Mouse (Mus musculus): Measurements from ENCODE around the gene Fam168a. TPM values are rescaled to one million over a fixed set of nuclear protein-coding genes. Genes with fewer than 3 reads are reported as not detected.

Gene Fam168a
- polyA plus RNA-seq, 1 experiment from 2014 or later: 45.2 TPM

DNA sequence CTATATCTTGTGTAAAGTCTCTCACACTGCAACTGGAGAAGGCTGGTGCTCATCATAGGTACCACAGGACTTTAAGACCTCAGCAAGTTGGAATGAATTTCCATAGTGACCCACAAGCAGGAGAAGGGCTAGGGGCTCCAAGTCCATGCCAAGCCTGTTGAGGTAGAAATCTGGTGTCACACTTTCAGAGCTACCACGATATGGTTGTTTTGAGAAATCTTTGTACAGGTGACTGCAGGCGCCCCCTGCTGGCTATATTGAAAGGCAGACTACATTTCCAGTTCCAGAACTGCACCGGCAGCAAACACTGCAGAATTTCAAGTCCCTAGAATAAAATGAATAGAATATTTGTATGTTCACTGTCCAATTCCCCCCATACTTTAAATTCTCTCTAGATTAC lies 160.2 kb downstream of the Fam168a start:
- no peak overlapping the region for H3K4me2 ChIP-seq (ENCODE audit: low read depth)
- H3K27ac ChIP-seq (ENCODE audit: low read depth, low read length): no peak overlapping the region
- H3K4me1 ChIP-seq (ENCODE audit: control insufficient read depth, insufficient read depth, low read length): peaks cover 8% of the 10 kb centered on the region
- H3K9ac ChIP-seq (ENCODE audit: low read length): no peak overlapping the region
- no peak for ATAC-seq (ENCODE audit: insufficient read depth, low FRiP score, low TSS enrichment)
- 17% methylated on average over 3 of the region's 3 CpGs for WGBS
- H3K36me3 ChIP-seq (ENCODE audit: control insufficient read depth, insufficient read depth, low read length): no peaks in the 10 kb centered on the region
- no peak overlapping the region for H3K4me3 ChIP-seq (ENCODE audit: low read depth, low read length)
- H3K27me3 ChIP-seq (ENCODE audit: control insufficient read depth, insufficient read depth, low read length): no peaks in the 10 kb centered on the region
- H3K9me3 ChIP-seq (ENCODE audit: control insufficient read depth, low read length): no peaks in the 10 kb centered on the region
- peak; percentile 62 for DNase-seq (ENCODE audit: low spot score)

DNA sequence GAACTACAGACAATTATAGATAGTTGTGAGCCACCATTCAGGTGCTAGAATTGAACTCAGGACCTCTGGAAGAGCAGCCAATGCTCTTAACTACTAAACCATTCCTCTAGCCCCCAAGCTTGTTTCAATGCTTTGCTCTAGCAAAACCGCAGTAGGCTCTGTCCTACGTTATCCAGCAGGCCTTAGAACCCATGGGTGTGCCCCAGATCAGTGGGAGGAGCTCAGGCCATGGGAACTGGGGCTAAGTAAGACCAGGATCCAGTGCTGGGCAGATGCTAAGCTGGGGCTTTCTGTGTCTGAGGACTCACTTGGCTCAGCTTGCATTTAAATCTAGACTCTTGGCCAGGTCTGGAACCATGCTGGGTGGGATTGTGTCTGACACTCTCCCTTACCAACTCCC lies 161.1 kb downstream of the Fam168a start:
- ATAC-seq (ENCODE audit: insufficient read depth, low FRiP score, low TSS enrichment): no peak
- WGBS: 52% methylated on average over 2 of the region's 2 CpGs
- H3K27ac ChIP-seq (ENCODE audit: low read depth, low read length): no peak overlapping the region
- DNase-seq (ENCODE audit: low spot score): no peak
- H3K4me1 ChIP-seq (ENCODE audit: control insufficient read depth, insufficient read depth, low read length): peaks cover 2% of the 10 kb centered on the region; the same call in 1 of the 2 replicates
- H3K9me3 ChIP-seq (ENCODE audit: control insufficient read depth, low read length): no peaks in the 10 kb centered on the region
- peaks cover under 1% of the 10 kb centered on the region; the same call in 1 of the 2 replicates for H3K36me3 ChIP-seq (ENCODE audit: control insufficient read depth, insufficient read depth, low read length)
- no peak overlapping the region for H3K4me2 ChIP-seq (ENCODE audit: low read depth)
- H3K9ac ChIP-seq (ENCODE audit: low read length): no peak overlapping the region
- no peaks in the 10 kb centered on the region for H3K27me3 ChIP-seq (ENCODE audit: control insufficient read depth, insufficient read depth, low read length)
- H3K4me3 ChIP-seq (ENCODE audit: low read depth, low read length): no peak overlapping the region

DNA sequence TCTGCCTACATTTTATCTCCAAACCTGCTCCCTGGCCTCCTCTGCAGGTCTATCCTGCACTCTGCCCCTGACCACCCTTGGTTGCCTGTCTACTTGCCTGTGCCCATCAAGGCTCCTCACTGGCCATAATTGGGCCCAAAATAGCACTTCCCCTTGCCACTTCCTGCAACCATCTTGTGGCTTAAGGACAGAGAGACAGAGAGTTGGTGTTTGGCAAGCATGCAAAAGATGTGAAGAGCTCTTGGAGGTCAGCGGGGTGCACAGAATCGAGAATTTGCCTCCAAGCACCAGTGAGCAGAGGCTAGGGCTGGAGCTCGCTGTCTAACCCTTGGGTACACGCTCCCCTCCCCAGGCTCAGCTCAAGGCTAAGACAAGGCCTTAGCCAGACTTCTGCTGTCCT lies 162.1 kb downstream of the Fam168a start:
- H3K27ac ChIP-seq (ENCODE audit: low read depth, low read length): no peak overlapping the region
- no peak overlapping the region for H3K4me2 ChIP-seq (ENCODE audit: low read depth)
- H3K4me1 ChIP-seq (ENCODE audit: control insufficient read depth, insufficient read depth, low read length): no peaks in the 10 kb centered on the region
- ATAC-seq (ENCODE audit: insufficient read depth, low FRiP score, low TSS enrichment) (no peak), DNase-seq (ENCODE audit: low spot score) (no peak)
- 80% methylated on average over 4 of the region's 4 CpGs for WGBS
- H3K4me3 ChIP-seq (ENCODE audit: low read depth, low read length): no peak overlapping the region
- peaks cover 4% of the 10 kb centered on the region; the same call in 1 of the 2 replicates for H3K36me3 ChIP-seq (ENCODE audit: control insufficient read depth, insufficient read depth, low read length)
- H3K9me3 ChIP-seq (ENCODE audit: control insufficient read depth, low read length): no peaks in the 10 kb centered on the region
- no peak overlapping the region for H3K9ac ChIP-seq (ENCODE audit: low read length)
- no peaks in the 10 kb centered on the region for H3K27me3 ChIP-seq (ENCODE audit: control insufficient read depth, insufficient read depth, low read length)

DNA sequence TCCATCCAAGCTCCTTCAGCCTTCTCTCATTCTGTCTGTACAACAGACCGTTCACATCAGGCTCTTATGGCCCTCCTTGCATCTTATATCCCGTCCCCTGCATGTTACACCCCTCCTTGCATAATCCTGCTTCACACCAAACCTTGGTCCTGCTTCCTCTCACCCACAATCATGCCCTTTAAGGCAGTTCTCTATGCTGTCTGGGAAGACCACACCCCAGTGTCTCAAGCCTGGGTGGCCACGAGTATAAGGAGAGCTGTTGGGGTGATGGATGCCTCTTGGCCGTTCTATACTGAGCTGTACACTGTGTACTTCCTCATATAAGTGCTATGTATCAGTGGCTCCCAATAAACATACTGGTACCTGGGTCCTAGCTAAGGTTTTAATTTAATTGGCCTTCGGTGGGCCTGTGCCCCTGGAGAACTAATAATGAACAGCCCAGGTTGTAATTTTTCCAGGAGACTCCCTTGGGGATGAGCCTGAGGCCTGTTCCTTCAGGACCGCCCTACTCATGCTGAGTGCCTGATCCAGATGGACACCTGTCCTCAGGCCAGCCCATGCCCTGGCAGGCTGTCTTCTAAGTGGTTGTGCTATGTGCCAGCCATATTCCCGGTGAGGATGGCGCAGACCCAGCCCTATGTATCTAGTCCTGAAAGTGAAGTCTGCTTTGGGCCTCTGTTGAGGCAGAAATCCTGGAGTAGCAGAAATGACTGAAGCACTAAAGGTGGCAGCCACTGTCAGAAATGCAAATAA lies 163.6 kb downstream of the Fam168a start:
- DNase-seq (ENCODE audit: low spot score) (no peak), ATAC-seq (ENCODE audit: insufficient read depth, low FRiP score, low TSS enrichment) (no peak)
- H3K36me3 ChIP-seq (ENCODE audit: control insufficient read depth, insufficient read depth, low read length): peaks cover 4% of the 10 kb centered on the region; the same call in 1 of the 2 replicates
- H3K27ac ChIP-seq (ENCODE audit: low read depth, low read length): no peak overlapping the region
- no peaks in the 10 kb centered on the region for H3K9me3 ChIP-seq (ENCODE audit: control insufficient read depth, low read length)
- 86% methylated on average over 8 of the region's 8 CpGs for WGBS
- H3K9ac ChIP-seq (ENCODE audit: low read length): no peak overlapping the region
- H3K27me3 ChIP-seq (ENCODE audit: control insufficient read depth, insufficient read depth, low read length): no peaks in the 10 kb centered on the region
- no peak overlapping the region for H3K4me3 ChIP-seq (ENCODE audit: low read depth, low read length)
- no peaks in the 10 kb centered on the region for H3K4me1 ChIP-seq (ENCODE audit: control insufficient read depth, insufficient read depth, low read length)
- no peak overlapping the region for H3K4me2 ChIP-seq (ENCODE audit: low read depth)

DNA sequence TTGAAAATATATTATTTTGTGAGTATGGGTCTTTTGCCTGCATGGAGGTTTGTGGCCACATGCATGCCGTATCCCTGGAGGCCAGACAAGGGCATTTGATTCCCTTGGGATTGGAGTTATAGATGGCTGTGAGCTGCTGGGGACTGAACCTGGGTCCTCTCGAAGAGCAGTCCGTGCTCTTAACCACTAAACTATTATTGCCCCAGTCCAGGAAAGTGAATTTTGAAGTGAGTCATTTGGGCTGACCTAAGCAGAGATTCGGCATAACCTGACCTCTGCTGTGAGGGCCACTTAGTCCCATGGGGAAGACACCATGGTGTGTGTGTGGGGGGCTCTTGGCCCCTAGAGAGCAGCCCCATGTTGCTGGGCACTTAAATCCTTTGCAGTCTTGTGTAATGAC lies 164.9 kb downstream of the Fam168a start:
- H3K36me3 ChIP-seq (ENCODE audit: control insufficient read depth, insufficient read depth, low read length): peaks cover 5% of the 10 kb centered on the region; the same call in 1 of the 2 replicates
- ATAC-seq (ENCODE audit: insufficient read depth, low FRiP score, low TSS enrichment): no peak
- WGBS: 93% methylated on average over 4 of the region's 4 CpGs

DNA sequence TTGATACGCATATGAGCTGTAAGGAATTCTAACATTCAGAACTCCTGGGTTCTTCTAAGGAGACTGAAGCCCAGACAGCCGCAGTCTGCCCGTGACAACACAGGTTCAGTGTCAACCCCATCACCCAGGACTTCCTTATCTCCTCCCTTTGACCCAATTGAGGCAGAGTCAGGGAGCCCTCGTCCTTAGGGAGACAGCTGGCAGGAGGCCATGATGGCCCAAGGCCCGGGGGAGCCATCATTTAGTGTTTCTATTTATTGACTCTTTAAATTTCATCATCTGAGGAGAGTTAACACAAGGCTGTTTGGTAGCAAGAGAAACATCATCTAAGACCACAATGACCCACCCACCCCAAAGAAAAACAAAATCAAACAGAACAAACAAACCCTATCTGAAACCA lies 165.5 kb downstream of the Fam168a start:
- H3K9ac ChIP-seq (ENCODE audit: low read length): no peak overlapping the region
- no peaks in the 10 kb centered on the region for H3K27me3 ChIP-seq (ENCODE audit: control insufficient read depth, insufficient read depth, low read length)
- 83% methylated on average over 5 of the region's 5 CpGs for WGBS
- no peak overlapping the region for H3K27ac ChIP-seq (ENCODE audit: low read depth, low read length)
- no peak overlapping the region for H3K4me2 ChIP-seq (ENCODE audit: low read depth)
- H3K4me1 ChIP-seq (ENCODE audit: control insufficient read depth, insufficient read depth, low read length): no peaks in the 10 kb centered on the region
- peaks cover 8% of the 10 kb centered on the region; the same call in 1 of the 2 replicates for H3K36me3 ChIP-seq (ENCODE audit: control insufficient read depth, insufficient read depth, low read length)
- ATAC-seq (ENCODE audit: insufficient read depth, low FRiP score, low TSS enrichment) (no peak), DNase-seq (ENCODE audit: low spot score) (no peak)
- no peaks in the 10 kb centered on the region for H3K9me3 ChIP-seq (ENCODE audit: control insufficient read depth, low read length)
- H3K4me3 ChIP-seq (ENCODE audit: low read depth, low read length): no peak overlapping the region

More for the DNA sequence above, 164.9 kb downstream of the Fam168a start:
- H3K4me2 ChIP-seq (ENCODE audit: low read depth): no peak overlapping the region
- no peaks in the 10 kb centered on the region for H3K4me1 ChIP-seq (ENCODE audit: control insufficient read depth, insufficient read depth, low read length)
- H3K4me3 ChIP-seq (ENCODE audit: low read depth, low read length): no peak overlapping the region
- H3K27ac ChIP-seq (ENCODE audit: low read depth, low read length): no peak overlapping the region
- H3K9me3 ChIP-seq (ENCODE audit: control insufficient read depth, low read length): no peaks in the 10 kb centered on the region
- no peak for DNase-seq (ENCODE audit: low spot score)
- no peaks in the 10 kb centered on the region for H3K27me3 ChIP-seq (ENCODE audit: control insufficient read depth, insufficient read depth, low read length)
- no peak overlapping the region for H3K9ac ChIP-seq (ENCODE audit: low read length)

DNA sequence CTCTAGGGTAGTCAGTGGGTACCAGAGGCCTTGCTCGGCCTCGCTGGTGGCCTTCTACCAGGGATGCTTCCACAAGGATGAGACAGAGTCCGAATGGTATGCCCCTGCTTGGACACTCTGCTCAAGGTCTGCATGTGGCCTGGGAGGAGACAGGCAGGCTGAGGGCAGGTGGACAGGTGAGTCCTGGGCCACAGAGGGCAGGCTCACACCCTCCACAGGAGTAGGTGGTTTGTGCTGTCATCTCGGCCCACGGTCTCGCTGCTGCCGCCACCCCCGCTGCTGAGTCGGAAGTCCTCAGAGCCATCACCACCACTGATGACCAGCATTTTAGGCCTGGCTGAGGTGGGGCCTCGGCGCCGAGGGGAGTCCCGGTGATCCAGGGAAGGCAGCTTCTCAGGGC lies 166.8 kb downstream of the Fam168a start:
- Histone ChIP-seq H3K4me3 (ENCODE audit: low read depth, low read length) (no peak overlapping the region), H3K4me1 (ENCODE audit: control insufficient read depth, insufficient read depth, low read length) (no peaks in the 10 kb centered on the region), H3K9ac (ENCODE audit: low read length) (no peak overlapping the region), H3K27ac (ENCODE audit: low read depth, low read length) (no peak overlapping the region), H3K9me3 (ENCODE audit: control insufficient read depth, low read length) (no peaks in the 10 kb centered on the region), H3K4me2 (ENCODE audit: low read depth) (no peak overlapping the region), H3K27me3 (ENCODE audit: control insufficient read depth, insufficient read depth, low read length) (no peaks in the 10 kb centered on the region), H3K36me3 (ENCODE audit: control insufficient read depth, insufficient read depth, low read length) (peaks cover 12% of the 10 kb centered on the region)
- no peak for ATAC-seq (ENCODE audit: insufficient read depth, low FRiP score, low TSS enrichment)
- no peak for DNase-seq (ENCODE audit: low spot score)
- WGBS: 93% methylated on average over 13 of the region's 13 CpGs

DNA sequence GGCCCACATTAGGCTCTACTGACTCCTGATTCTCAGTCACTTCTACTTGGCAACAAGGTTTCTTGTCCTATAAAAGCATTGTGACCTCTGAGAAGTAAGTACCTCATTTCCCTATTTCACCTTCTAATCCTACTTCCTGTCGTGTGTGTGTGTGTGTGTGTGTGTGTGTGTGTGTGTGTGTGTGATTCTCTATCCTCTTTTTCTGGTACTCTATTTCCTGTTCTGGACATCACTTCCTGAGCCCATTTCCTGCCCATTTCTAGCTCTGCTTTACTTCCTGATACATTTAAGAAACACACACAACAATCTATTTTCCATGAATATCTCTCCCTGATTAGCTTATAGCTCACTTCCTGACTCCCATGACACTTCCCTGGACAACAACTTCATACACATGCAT lies 169.4 kb downstream of the Fam168a start:
- no peak for DNase-seq (ENCODE audit: low spot score)
- Histone ChIP-seq H3K27me3 (ENCODE audit: control insufficient read depth, insufficient read depth, low read length) (no peaks in the 10 kb centered on the region), H3K4me2 (ENCODE audit: low read depth) (no peak overlapping the region), H3K36me3 (ENCODE audit: control insufficient read depth, insufficient read depth, low read length) (peaks cover 17% of the 10 kb centered on the region), H3K27ac (ENCODE audit: low read depth, low read length) (no peak overlapping the region), H3K9me3 (ENCODE audit: control insufficient read depth, low read length) (no peaks in the 10 kb centered on the region), H3K4me3 (ENCODE audit: low read depth, low read length) (no peak overlapping the region), H3K9ac (ENCODE audit: low read length) (no peak overlapping the region), H3K4me1 (ENCODE audit: control insufficient read depth, insufficient read depth, low read length) (no peaks in the 10 kb centered on the region)
- ATAC-seq (ENCODE audit: insufficient read depth, low FRiP score, low TSS enrichment): no peak
- WGBS: 75% methylated on average over 1 of the region's 1 CpGs

DNA sequence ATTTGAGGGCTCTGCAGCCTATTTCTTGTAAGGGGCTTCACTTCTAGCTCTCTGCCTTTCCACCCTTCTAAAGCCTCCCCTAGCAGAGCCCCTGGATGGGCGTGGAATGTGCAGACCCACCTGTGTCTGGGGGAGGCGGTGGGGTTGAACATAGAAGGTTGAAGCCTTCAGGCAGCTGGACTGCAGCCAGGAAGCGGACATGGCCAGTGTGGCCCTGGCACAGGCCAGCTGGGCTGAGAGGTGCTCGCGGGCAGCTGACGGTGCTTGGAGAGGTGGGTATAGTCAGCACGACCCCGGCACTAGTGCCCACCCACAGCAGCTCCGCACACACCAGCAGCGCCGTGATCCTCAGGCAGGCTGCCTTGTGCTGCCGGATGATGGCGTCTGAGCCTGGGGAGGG lies 169.9 kb downstream of the Fam168a start:
- H3K9me3 ChIP-seq (ENCODE audit: control insufficient read depth, low read length): no peaks in the 10 kb centered on the region
- H3K27ac ChIP-seq (ENCODE audit: low read depth, low read length): no peak overlapping the region
- 94% methylated on average over 13 of the region's 13 CpGs for WGBS
- DNase-seq (ENCODE audit: low spot score): no peak
- H3K4me2 ChIP-seq (ENCODE audit: low read depth): no peak overlapping the region
- H3K36me3 ChIP-seq (ENCODE audit: control insufficient read depth, insufficient read depth, low read length): peaks cover 20% of the 10 kb centered on the region
- H3K4me3 ChIP-seq (ENCODE audit: low read depth, low read length): no peak overlapping the region
- H3K27me3 ChIP-seq (ENCODE audit: control insufficient read depth, insufficient read depth, low read length): no peaks in the 10 kb centered on the region
- no peak for ATAC-seq (ENCODE audit: insufficient read depth, low FRiP score, low TSS enrichment)
- no peak overlapping the region for H3K9ac ChIP-seq (ENCODE audit: low read length)
- H3K4me1 ChIP-seq (ENCODE audit: control insufficient read depth, insufficient read depth, low read length): no peaks in the 10 kb centered on the region

Data from neural tube, embryonic 11.5 days (tissue).